Mouse (Mus musculus) midbrain, embryonic 13.5 days (tissue): ENCODE measurements around the gene Eif1. TPM values are rescaled to one million over a fixed set of nuclear protein-coding genes. Genes with fewer than 3 reads are reported as not detected.
"Not testable (repeated sequence)": the region's sequence is repeated elsewhere in the genome, so short reads cannot be mapped to it uniquely, and the experiment has no call there.

Experiments used
- ATAC-seq: fragments of 200-750 bp; cut with Nextera tagmentation; 2 replicates; pipeline ENCODE4 v1.8.0; 2017; ENCODE audit warnings: mild to moderate bottlenecking, moderate TSS enrichment, moderate library complexity
- H3K27ac ChIP-seq: fragments of 300-500 bp; sonication (generic); 2 replicates; pipeline ENCODE4 v1.5.1; 2015; ENCODE audit warnings: inconsistent platforms, mild to moderate bottlenecking, moderate library complexity
- H3K27me3 ChIP-seq: fragments of 300-500 bp; sonication (generic); 2 replicates; pipeline ENCODE4 v1.6.1; 2015; ENCODE audit warnings: mild to moderate bottlenecking, inconsistent platforms
- H3K36me3 ChIP-seq: fragments of 300-500 bp; sonication (generic); 2 replicates; pipeline ENCODE4 v1.6.1; 2015; ENCODE audit warnings: mild to moderate bottlenecking, inconsistent platforms
- H3K4me1 ChIP-seq: fragments of 300-500 bp; sonication (generic); replicated peaks from 2 replicates; pipeline ENCODE4 v1.6.1; 2015; ENCODE audit warnings: inconsistent platforms
- H3K4me2 ChIP-seq: fragments of 300-500 bp; sonication (generic); replicated peaks from 2 replicates; pipeline ENCODE4 v1.6.1; 2015; ENCODE audit warnings: moderate library complexity, mild to moderate bottlenecking, inconsistent platforms
- H3K4me3 ChIP-seq: fragments of 300-500 bp; sonication (generic); replicated peaks from 2 replicates; pipeline ENCODE4 v1.5.1; 2015; ENCODE audit warnings: mild to moderate bottlenecking, inconsistent platforms
- H3K9ac ChIP-seq: fragments of 300-500 bp; sonication (generic); replicated peaks from 2 replicates; pipeline ENCODE4 v1.6.1; 2015; ENCODE audit warnings: mild to moderate bottlenecking, inconsistent platforms
- H3K9me3 ChIP-seq: fragments of 300-500 bp; sonication (generic); 2 replicates; pipeline ENCODE4 v1.6.1; 2016; ENCODE audit warnings: mild to moderate bottlenecking, inconsistent platforms
- WGBS: fragments of 180-500 bp; shearing (Covaris S2); methylation state at CpG from one replicate; pipeline ENCODE4 v1.1.7; 2015; 5-methylcytosine and 5-hydroxymethylcytosine counted together
- polyA plus RNA-seq: library from polyadenylated mRNA; unstranded; fragments of >200 nt; fragmentation: Nextera tagmentation; extraction: Ambion mirVana; gene quantifications from 2 replicates; pipeline ENCODE4 v1.2.1, GENCODE M21; 2015

Eif1 gene
- polyA plus RNA-seq, 1 experiment from 2014 or later, result 1,443 TPM

DNA sequence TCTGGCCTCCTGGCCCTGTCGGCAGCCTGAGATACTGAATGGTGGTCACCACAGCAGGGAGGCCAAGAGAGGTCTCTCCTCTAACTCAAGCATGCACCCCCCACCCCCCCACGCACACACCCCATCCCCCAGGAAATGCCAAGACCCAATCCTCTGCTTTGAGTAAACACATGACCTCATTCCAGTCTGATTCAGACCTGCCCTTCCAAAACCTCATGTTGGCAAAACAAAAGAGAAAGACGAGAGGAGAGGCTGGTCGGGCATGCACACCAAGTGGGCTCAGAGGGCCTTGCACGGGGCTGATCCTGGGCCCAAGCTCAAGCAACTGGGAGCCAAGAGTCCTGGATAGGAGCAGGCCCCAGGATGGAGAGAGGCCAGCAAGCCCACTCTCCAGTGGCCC is 29.4 kb upstream of the Eif1 start:
- H3K4me3 ChIP-seq, result no peak overlapping the region
- H3K27me3 ChIP-seq, result no peaks in the 10 kb centered on the region
- no peak overlapping the region for H3K4me2 ChIP-seq
- no peak overlapping the region for H3K27ac ChIP-seq
- peaks cover 12% of the 10 kb centered on the region for H3K4me1 ChIP-seq
- no peaks in the 10 kb centered on the region for H3K36me3 ChIP-seq
- no peak for ATAC-seq
- H3K9ac ChIP-seq, result no peak overlapping the region
- H3K9me3 ChIP-seq, result no peaks in the 10 kb centered on the region
- WGBS, result 32% methylated on average over 5 of the region's 5 CpGs

DNA sequence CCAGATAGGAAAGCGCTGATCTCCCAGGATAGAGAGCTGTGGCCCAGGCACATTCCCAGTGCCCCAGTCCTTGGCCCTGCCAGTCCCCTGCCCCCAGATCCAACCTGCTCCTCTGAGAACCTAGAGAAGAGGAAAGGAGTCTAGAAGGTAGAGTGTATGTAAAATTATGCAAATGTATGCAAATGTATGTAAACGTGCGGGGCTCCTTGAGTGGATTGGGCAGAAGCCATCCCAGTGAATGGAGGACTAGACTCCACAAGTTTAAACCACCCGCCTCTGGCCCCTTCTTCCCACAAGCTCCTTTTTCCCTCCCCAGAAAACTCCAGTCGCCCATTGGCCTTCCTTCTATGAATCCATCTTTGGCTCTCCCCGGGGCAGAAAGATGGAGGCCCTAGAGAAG is 26.8 kb upstream of the Eif1 start:
- no peaks in the 10 kb centered on the region for H3K27me3 ChIP-seq
- H3K9ac ChIP-seq, result no peak overlapping the region
- peaks cover 9% of the 10 kb centered on the region for H3K4me1 ChIP-seq
- no peak overlapping the region for H3K4me2 ChIP-seq
- no peak overlapping the region for H3K27ac ChIP-seq
- no peaks in the 10 kb centered on the region for H3K9me3 ChIP-seq
- no peak overlapping the region for H3K4me3 ChIP-seq
- H3K36me3 ChIP-seq, result no peaks in the 10 kb centered on the region
- no peak for ATAC-seq
- WGBS, result 42% methylated on average over 6 of the region's 6 CpGs

DNA sequence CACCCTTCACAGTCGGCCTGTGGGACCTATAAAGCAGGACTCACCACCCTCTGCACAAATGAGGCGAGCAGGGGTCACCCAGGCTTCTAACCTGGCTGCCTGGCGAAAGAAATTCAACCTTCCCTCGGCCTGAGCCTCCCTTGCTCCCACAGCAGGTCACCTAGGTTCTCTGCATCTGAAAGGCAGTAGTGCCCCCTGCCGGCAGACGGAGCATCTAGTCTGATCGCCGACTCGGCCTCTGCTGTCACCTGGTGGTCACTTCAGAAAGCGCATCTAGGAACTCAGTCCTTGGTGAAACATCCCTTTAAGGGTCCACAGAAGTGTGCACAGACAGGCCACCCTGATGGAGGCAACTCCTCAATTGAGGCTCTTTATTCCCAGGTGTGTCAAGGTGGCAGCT is 24.4 kb upstream of the Eif1 start:
- no peak overlapping the region for H3K27ac ChIP-seq
- 4% methylated on average over 10 of the region's 10 CpGs for WGBS
- peaks cover 12% of the 10 kb centered on the region for H3K4me1 ChIP-seq
- H3K4me3 ChIP-seq, result no peak overlapping the region
- no peak overlapping the region for H3K9ac ChIP-seq
- no peaks in the 10 kb centered on the region for H3K9me3 ChIP-seq
- no peaks in the 10 kb centered on the region for H3K36me3 ChIP-seq
- peak overlapping the region; percentile 31; the same call in 1 of the 2 replicates for H3K4me2 ChIP-seq
- H3K27me3 ChIP-seq, result no peaks in the 10 kb centered on the region
- ATAC-seq, result peak; percentile 38

DNA sequence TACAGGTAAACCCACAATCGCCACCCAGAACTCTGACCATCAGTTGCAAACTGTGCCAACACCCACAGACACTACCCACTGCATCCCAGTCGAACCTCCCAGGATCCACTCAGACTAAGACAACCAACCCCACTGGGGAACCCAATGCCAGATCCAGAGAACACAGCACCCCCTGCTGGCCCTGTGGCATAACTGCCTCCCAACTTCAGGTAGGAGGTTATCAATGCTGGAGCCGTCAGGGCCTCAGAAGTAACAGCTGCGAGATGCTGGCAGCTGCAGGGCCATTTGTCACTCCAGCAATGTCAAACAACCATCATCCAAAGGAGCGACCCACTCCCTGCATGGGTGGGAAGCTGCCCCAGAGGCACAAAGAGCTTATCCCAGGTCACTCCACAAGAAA is 21.9 kb upstream of the Eif1 start:
- peaks cover 9% of the 10 kb centered on the region for H3K4me1 ChIP-seq
- 44% methylated on average over 5 of the region's 5 CpGs for WGBS

DNA sequence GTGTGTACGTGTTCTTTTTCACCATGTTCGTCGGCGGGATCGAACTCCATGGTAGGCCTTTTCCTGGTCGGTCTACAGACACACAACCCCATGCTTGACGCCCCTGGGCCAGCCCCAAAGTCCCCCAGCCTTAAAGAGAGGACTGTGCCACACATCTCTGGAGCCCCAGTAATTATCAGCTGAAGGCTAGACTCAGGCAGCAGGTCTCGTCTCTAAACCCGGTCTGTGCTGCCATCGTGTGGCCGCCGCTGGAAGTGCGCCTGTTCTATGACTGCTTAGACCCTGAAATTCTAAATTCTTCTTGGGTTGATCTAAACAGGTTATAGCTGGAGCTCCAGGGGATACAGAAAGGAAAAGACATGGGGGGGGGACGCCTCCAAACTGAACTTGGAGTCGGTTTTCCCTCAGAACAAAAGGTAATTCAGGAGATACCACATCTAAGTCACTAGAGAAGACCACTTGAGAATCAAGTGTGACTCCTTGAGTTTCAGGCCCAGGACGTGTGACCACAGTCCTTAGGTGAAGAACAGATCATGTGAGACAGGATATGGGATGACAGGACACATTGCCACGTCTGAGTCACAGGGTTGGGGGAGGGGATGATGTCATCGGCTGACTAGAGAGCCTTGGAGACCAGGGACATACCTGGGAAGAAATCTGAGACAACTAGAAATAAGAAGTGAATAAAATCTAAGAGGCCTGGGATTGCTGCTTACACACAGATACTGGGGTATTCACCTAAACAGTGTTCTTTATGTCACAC is 21.2 kb upstream of the Eif1 start:
- Histone ChIP-seq H3K9me3 (no peaks in the 10 kb centered on the region), H3K27ac (no peak overlapping the region), H3K4me1 (0 out of 2 replicates have a peak, but pooled peaks cover 3% of the 10 kb centered on the region), H3K9ac (no peak overlapping the region), H3K27me3 (peaks cover 3% of the 10 kb centered on the region; the same call in 1 of the 2 replicates), H3K4me2 (peak overlapping the region; percentile 29), H3K4me3 (peak overlapping the region; percentile 11; the same call in 1 of the 2 replicates), H3K36me3 (no peaks in the 10 kb centered on the region)
- 23% methylated on average over 18 of the region's 18 CpGs for WGBS
- peak; percentile 44; the same call in 1 of the 2 replicates for ATAC-seq

More for the DNA sequence above, 21.9 kb upstream of the Eif1 start:
- H3K4me3 ChIP-seq, result 0 out of 2 replicates have a peak overlapping the region, but pooled peaks have one; percentile 11
- peak; percentile 1; the same call in 1 of the 2 replicates for ATAC-seq
- H3K9ac ChIP-seq, result no peak overlapping the region
- H3K27me3 ChIP-seq, result peaks cover 3% of the 10 kb centered on the region; the same call in 1 of the 2 replicates
- H3K9me3 ChIP-seq, result no peaks in the 10 kb centered on the region
- H3K36me3 ChIP-seq, result no peaks in the 10 kb centered on the region
- no peak overlapping the region for H3K27ac ChIP-seq
- H3K4me2 ChIP-seq, result peak overlapping the region; percentile 29

DNA sequence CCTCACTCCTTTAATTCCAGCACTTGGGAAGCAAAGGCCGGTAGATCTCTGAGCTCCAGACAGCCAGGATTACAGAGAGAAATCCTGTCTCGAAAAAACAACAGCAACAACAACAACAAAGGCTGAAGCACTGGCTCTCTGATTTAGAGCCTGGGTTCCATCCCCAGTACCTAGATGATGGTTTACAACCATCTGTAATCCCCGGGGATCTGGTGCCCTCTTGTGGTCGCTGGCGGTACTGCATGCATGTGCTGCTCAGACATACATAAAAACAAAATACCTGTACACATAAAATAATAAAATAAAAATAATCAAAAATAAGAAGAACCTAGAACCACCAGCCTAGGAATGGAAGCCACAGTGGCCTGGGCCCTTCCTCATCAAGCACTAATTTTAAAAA is 19.4 kb upstream of the Eif1 start:
- Histone ChIP-seq H3K4me1 (0 out of 2 replicates have a peak, but pooled peaks cover 3% of the 10 kb centered on the region), H3K27me3 (peaks cover 3% of the 10 kb centered on the region; the same call in 1 of the 2 replicates), H3K27ac (no peak overlapping the region), H3K9ac (no peak overlapping the region), H3K9me3 (no peaks in the 10 kb centered on the region), H3K4me3 (no peak overlapping the region), H3K4me2 (no peak overlapping the region), H3K36me3 (no peaks in the 10 kb centered on the region)
- ATAC-seq, result no peak
- WGBS, result 10% methylated on average over 5 of the region's 5 CpGs

DNA sequence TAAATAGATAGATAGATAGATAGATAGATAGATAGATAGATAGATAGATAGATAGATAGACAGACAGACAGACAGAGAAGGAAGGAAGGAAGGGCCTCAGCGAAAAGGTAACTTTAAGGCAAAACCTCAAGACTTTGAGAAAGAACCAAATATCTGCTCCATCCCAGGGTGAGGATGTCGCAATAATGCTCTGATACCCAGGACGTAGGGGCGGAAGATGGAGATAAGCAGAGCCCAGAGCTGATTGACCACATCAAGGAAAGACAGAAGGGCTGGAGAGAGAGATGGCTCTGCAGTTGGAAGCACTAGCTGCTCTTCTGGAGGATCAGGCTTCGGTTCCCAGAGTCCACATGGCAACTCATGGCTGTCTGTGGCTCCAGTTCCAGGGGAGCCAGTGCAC is 18.4 kb upstream of the Eif1 start:
- Histone ChIP-seq H3K27me3 (peaks cover 3% of the 10 kb centered on the region; the same call in 1 of the 2 replicates), H3K4me2 (no peak overlapping the region), H3K4me3 (no peak overlapping the region), H3K27ac (no peak overlapping the region), H3K4me1 (0 out of 2 replicates have a peak, but pooled peaks cover 3% of the 10 kb centered on the region), H3K9me3 (no peaks in the 10 kb centered on the region), H3K36me3 (no peaks in the 10 kb centered on the region), H3K9ac (no peak overlapping the region)
- 84% methylated on average over 5 of the region's 5 CpGs for WGBS
- ATAC-seq, result no peak

DNA sequence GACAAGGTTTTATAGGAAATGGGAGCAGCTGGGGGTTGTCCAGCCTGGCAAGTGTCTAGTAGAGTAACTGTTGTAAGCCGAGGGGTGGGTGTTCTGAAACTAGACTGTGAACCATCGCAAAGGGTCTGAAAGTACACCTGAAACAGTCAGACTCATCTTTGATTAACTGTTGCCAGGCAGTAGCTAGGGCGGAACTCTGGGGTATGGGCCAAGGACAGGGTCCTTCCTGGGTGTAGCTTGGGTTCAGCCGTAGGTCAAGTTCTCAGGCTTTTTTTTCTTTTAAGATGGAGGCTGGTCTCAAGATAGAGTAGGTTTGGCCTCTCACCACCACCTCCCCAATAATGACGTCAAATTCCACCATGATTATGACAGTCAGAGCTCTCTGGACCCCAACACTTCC is 11.8 kb upstream of the Eif1 start:
- H3K9ac ChIP-seq, result no peak overlapping the region
- no peaks in the 10 kb centered on the region for H3K27me3 ChIP-seq
- H3K4me3 ChIP-seq, result no peak overlapping the region
- WGBS, result 90% methylated on average over 5 of the region's 5 CpGs
- H3K27ac ChIP-seq, result no peak overlapping the region
- no peak for ATAC-seq
- H3K36me3 ChIP-seq, result no peaks in the 10 kb centered on the region
- peaks cover 7% of the 10 kb centered on the region; the same call in 1 of the 2 replicates for H3K4me1 ChIP-seq
- no peak overlapping the region for H3K4me2 ChIP-seq
- no peaks in the 10 kb centered on the region for H3K9me3 ChIP-seq

DNA sequence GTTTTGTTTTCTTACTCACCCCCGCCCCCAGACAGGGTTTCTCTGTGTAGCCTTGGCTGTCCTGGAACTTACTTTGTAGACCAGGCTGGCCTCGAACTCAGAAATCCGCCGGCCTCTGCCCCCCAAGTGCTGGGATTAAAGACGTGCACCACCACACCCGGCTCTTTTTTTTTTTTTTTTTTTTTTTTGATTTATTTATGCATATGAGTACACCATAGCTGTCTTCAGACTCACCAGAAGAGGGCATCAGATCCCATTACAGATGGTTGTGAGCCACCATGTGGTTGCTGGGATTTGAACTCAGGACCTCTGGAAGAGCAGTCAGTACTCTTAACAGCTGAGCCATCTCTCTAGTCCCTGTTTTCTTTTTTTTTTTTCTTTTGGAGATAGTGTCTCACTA is 11.0 kb upstream of the Eif1 start:
- H3K4me1 ChIP-seq, ATAC-seq, H3K4me2 ChIP-seq, H3K4me3 ChIP-seq, H3K27me3 ChIP-seq, H3K36me3 ChIP-seq, H3K9me3 ChIP-seq, H3K9ac ChIP-seq, H3K27ac ChIP-seq: not testable (repeated sequence)
- WGBS, result 90% methylated on average over 6 of the region's 6 CpGs

DNA sequence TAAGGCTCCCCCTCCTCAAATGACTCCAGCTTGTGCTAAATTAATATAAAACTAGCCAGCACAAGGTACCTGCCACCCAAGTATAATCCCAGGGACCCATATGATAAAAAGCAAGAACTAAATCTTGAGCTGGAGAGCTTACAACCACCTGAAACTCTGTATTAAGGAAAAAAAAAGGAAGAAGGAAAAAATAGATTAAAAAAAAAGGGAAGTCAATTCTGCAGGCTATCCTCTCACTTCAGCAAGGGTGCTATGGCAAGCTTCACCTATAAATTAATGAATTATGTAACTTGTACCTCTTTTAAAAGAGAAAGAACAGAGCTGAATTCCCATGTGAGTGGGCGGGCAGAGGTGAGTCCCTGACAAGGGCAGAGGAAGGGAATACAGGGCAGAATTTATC is 8.0 kb upstream of the Eif1 start:
- WGBS, result 85% methylated on average over 1 of the region's 1 CpGs
- Histone ChIP-seq H3K27ac (no peak overlapping the region), H3K4me1 (peaks cover 7% of the 10 kb centered on the region; the same call in 1 of the 2 replicates), H3K9me3 (no peaks in the 10 kb centered on the region), H3K9ac (no peak overlapping the region), H3K36me3 (no peaks in the 10 kb centered on the region), H3K4me3 (no peak overlapping the region), H3K4me2 (no peak overlapping the region), H3K27me3 (no peaks in the 10 kb centered on the region)
- no peak for ATAC-seq

DNA sequence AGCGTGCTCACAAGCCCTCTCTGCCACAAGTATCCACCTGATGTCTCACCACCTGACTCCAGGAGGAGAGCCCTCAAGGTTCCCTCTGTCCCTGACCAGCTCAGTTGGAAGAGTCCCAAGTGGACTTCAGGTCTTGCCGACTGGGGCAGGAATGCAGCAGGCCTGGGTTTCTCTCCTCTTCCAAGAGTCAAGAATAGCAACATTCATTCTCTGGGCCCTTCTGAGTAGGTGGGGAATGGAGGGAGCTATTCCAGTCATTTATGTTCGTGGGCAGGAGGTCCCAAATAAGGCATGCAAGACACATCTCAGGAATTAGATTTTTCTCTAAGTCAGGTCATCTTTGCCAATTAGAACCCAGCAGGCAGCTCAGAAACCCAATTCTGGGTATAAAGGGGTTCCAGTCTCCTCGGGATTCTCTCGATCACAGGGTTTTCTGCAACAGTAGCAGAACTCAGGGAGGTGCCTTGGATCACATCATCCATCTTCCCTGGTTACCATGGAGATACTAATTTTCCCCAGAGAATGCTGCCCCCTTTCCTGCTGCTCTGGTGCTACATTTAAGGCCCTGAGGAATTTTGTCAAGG is 7.5 kb upstream of the Eif1 start:
- Histone ChIP-seq H3K27ac (no peak overlapping the region), H3K36me3 (no peaks in the 10 kb centered on the region), H3K9me3 (no peaks in the 10 kb centered on the region), H3K9ac (no peak overlapping the region; the same call in 1 of the 2 replicates), H3K4me2 (no peak overlapping the region), H3K4me3 (no peak overlapping the region), H3K27me3 (no peaks in the 10 kb centered on the region), H3K4me1 (peaks cover 7% of the 10 kb centered on the region; the same call in 1 of the 2 replicates)
- no peak for ATAC-seq
- 33% methylated on average over 5 of the region's 5 CpGs for WGBS

DNA sequence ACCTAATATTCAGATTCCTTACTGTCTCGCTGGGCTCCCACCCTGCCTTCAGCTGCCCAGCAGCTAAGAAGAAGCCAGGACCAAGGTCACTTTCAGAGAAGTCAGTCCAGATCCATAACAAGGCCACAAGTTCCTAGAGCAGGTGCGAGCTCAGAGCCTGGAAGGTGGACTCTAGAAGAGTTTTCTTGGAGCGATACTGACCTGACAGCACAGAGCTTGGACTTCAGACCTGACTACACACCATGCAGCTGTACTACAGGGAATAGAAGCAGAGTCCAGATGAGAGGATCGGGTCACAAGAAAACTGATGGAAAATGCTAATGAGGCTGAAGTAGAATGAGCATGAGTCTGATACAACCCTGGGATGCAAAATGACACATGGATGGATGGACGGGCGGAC is 6.3 kb upstream of the Eif1 start:
- H3K4me1 ChIP-seq, result peaks cover 7% of the 10 kb centered on the region; the same call in 1 of the 2 replicates
- no peaks in the 10 kb centered on the region for H3K27me3 ChIP-seq

More for the DNA sequence above, 6.3 kb upstream of the Eif1 start:
- no peak overlapping the region for H3K9ac ChIP-seq
- H3K36me3 ChIP-seq, result no peaks in the 10 kb centered on the region
- H3K9me3 ChIP-seq, result no peaks in the 10 kb centered on the region
- no peak for ATAC-seq
- no peak overlapping the region for H3K4me3 ChIP-seq
- WGBS, result 92% methylated on average over 6 of the region's 6 CpGs
- H3K27ac ChIP-seq, result no peak overlapping the region
- no peak overlapping the region for H3K4me2 ChIP-seq
